Mouse (Mus musculus): ENCODE measurements around the gene Amhr2. TPM values are rescaled to one million over a fixed set of nuclear protein-coding genes. Genes with fewer than 3 reads are reported as not detected.

Gene Amhr2
- 1.8 and 2.1 TPM in 2 replicates for polyA plus RNA-seq (2015; fragmentation: Nextera tagmentation; extraction: Ambion mirVana)

DNA sequence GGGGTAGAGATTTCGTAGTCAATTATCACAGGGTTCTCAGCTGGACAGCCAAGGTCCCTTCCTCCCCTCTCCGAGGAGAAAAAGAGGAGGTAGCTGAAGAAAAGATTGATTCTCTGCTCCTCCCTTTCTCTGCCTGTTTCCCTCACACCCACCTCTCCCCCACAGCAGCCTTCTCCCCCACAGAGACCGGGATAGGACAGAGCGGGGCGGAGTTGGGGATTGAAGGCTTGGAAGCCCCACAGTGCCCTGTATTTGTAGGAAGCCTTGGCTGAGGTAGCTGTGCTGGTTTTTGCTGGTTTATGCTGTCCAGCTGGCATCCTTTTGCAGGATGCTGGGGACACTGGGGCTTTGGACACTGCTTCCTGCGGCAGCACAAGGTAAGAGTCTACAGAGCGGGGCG is at the start of gene Amhr2:
TSS of gene Amhr2 (plus strand) at position 222 of the 400 bp plus-strand sequence.
- no peak for DNase-seq (ENCODE audit: low spot score)

DNA sequence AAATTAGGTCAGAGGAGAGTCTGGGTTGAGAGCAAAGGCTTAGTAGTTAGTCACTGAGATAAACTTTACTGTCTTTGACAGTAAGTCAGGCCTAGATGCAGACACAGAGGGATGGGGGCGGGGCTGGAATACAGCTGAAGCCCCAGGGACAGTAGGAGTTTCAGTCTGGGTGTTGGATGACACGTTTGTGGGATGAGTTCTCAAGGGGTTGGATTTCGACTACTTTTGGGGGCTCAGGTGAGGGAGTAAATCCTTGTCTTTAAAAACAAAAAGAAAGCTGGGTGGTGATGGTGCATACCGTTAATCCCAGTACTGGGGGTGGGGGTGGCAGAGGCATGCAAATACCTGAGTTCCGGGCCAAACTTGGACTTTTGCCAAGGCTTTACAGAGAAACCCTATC is 46.5 kb upstream of the Amhr2 start:
- no peak for DNase-seq (ENCODE audit: low spot score)

DNA sequence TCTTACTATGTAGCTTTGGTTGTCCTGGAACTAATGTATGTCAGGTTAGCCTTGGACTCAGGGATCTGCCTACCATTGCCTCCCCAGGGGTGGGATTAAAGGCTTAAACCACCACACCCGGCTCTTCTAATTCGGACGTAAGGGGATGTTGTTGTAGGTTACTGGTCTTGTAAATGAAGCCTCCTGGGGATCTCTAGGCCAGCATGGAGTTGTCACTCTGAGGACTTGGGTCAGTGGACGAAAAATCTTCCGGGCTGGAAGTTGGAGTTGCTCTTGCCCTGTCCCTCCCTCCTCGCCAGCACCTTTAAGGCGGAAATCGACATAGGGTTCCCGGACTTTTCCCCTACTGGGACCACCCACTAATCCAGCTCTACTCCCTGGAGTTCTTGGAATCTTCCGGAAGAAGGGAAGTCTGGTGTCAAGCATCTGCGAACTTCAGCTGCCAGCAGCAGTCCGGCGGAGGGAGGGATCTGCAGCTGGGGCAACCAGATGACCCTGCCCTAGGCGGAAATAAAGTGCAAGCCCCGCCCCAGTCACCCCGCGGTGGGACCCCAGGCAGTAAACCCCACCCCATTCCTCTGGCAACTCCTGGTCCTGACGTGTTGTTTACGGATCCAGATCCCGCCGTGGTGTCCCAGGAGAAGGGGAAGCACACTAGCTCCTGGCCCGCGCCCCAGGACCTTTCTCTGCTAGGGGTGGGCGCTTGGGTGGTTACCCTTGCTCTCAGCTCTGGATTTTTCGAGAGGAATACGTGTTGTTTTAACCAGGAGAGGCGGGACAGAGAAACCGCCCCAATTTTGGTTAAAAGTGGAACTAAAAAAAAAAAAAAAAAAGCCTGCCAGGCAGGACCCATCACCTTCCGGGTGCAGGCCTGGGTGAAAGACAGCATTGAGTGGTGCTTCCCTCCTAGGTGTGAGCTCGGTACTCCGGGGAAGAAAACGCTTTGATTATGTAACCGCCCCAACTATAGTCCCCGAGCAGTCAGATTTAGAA is 45.6 kb upstream of the Amhr2 start:
- peak; percentile 67 for DNase-seq (ENCODE audit: low spot score)

DNA sequence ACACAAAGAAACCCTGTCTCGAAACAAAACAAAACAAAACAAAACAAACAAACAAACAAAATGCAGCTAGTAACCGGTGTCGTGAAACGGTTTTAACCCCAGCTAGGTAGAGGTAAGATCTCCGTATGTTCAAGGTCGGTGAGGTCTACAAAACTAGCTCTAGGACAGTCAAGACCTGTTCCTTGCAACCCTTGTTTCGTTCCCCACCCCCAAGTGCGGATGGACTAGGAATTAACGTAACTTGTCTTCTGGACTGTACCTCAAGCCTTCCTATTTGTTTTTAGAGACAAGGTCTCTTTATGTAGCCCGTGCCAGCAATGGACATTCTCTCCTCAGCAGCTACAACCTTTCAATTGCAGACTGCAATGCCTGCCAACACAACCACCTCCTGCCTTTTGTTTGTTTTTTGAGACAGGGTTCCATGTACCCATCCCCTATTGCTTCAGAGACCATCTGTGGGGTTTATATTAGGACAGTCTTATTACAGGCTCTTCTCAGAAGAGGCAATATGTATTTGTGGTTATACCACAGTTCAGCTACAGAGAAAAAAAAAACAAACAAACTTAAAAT is 44.6 kb upstream of the Amhr2 start:
- DNase-seq (ENCODE audit: low spot score): no peak

DNA sequence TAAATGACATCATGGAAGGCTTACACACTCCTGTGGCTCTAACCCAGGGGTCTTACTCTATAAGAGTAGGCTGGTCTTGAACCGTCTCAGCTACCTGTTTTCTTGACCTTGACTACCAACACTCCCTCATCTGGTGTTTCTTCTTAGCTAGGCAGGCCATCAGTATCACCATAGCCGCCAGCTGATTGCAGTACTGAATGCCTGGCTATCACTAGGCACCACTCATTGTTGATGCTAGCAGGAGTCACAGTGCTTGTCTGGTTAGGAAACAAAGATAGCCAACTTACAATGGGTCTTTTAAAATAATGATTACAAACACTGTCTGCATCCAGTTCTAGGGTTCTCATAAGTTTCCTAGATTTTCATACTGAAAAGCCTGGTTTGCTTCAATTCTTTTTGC is 43.9 kb upstream of the Amhr2 start:
- DNase-seq (ENCODE audit: low spot score): no peak

DNA sequence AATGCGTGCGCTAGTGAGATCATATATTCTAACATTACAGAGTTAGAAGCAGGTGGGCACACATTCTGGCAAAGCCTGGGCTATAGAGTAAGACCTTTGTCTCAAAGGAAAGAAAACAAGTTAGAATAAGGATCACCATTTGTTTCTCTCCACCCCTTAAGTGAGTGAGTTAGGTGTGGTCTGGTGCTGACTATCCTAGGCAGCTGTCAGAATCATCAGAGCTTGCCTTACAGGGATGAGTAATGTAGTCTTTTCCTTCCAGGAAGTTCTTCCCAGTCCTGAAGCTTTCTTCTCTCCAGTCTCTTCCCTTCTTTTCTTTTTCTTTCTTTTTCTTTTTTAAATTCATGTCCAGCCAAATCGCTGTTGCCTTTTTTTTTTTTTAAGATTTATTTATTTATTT is 43.0 kb upstream of the Amhr2 start:
- no peak for DNase-seq (ENCODE audit: low spot score)

DNA sequence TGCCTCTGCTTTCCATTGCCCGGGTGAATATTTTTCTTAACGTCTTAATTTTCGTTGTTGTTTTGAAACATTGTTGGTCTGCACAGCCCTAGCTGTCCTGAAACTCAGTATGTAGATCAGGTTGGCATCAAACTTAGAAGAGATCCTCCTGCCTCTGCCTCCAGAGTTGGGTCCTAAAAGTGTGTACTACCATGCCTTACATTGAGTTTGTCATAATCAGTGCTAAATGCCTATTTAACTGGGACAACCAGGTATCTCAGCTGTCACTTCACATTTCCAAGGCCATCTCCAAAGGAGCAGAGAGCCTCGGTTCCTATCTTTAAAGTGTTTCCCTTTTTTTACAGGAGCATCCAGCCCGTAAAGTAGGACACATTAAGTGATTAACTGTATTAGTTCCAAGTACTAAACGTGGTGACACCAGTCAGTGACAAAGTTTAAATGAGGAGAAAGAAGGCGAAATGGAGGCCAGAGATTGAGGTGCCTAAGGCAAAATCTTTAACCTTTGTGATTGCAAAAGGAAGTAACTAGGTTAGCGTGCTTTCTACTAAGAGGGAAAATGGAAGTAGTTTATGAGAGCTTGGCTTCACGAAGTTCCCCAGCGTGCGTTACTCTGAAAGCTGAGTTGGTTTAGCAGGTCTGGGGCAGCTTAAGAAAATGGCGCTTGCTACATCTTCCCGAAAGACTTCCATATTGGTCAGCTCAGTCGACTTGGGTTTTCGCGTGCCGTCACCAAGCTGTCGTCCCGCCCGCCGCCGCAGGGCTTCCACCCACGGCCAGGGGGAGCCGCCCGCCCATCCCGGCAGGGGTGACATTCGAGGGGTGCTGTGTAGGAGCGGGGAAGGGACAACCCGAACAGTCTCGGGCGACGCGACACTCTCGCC is 40.3 kb upstream of the Amhr2 start:
- DNase-seq (ENCODE audit: low spot score): no peak

DNA sequence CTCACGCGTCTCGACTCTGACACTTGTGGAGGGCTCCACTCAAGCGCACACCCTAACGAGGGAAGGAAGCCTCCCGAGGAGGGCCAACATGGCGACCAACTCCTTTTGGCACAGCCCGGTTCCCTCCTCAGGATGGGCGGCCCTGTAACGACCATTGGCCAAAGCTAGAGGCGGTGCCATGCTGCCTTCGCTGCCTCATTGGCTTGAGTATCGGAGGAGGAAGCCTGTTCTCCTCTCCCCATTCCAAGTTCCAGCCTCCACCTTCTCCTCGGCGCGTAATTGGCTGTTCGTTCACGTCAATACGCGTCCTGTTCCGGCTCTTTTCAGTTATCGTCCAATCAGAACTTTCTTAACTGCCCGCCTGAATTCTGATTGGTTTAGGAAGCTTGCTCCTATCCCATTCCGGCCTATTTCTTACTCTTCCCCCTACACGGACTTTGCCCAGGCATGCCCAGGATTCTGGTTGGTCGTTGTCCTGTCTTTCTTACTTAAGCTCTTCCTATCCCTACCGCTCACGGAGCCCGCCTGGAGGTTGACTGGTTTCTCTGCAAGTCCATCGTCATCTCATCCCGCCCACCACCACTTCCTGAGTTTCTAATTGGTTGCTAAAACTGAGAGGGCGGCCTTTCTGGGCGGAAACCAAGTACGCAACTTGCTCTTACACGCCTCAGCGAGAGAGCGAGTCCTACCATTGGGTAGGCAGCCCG is 39.5 kb upstream of the Amhr2 start, which contains the start of gene Sp1:
TSS of gene Sp1 (plus strand) at position 655 of the 707 bp plus-strand sequence.
- peak; percentile 100 for DNase-seq (ENCODE audit: low spot score)

DNA sequence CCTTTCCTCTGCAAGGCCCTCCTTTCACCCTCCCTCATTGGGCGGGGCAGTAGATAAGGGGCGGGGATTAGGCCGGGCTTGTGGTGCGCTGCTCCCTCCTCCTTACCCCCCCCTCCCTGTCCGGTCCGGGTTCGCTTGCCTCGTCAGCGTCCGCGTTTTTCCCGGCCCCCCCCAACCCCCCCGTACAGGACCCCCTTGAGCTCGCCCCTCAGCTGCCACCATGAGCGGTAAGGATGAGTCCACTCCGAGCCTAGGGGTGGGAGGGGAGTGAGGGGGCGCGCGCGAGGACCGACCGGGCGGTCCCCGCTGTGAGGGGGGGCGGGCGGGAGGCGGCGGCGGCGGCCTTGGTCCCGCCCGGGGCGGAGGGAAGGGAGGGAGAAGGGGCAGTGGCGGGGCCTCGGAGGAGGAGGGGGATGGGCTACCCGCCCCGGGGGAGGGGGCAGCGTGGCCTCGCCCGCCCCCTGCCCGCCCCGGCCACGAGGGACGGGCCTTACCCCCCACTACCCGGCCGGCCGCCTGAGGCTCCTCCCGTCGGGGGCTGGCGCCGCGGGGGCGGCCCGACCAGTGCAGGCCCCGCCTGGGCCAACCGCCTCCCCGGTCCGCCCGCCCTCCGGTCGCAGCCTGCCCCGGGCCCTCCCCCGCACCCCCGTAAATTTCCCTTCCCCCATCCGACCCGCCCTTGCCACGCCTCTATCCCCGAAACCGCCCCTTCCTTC is 38.8 kb upstream of the Amhr2 start:
- peak; percentile 67 for DNase-seq (ENCODE audit: low spot score)

DNA sequence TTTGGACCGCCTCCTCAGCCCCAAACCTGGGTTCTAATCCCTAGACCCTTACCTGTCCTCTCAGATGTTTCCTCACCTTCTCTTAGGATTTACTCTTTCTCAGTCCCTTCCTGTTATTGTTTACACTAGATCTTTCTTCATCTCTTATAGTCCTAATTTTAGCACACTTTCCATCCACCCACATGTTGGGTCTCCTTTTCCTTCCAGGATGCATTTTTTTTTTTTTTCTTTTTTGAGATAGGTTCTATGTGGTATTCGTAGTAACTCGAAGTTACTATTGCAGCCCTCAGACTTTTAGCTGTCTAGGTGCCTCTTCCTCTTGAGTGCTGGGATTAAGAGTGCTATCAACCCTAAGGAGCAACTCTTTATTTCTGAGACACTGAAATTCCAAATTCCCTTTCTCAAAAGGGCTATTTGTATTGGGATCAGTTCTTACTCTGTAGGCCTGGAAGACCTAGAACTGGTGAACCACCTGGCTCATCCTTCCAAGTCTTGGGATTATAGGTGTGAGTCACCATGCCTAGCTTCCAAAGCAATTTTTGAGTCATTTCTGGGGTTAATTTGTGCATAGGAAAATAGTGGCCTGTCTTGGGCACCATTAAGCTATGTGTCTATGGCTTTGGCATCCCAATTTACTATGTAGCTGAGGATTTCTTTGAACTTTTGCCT is 38.1 kb upstream of the Amhr2 start:
- no peak for DNase-seq (ENCODE audit: low spot score)

DNA sequence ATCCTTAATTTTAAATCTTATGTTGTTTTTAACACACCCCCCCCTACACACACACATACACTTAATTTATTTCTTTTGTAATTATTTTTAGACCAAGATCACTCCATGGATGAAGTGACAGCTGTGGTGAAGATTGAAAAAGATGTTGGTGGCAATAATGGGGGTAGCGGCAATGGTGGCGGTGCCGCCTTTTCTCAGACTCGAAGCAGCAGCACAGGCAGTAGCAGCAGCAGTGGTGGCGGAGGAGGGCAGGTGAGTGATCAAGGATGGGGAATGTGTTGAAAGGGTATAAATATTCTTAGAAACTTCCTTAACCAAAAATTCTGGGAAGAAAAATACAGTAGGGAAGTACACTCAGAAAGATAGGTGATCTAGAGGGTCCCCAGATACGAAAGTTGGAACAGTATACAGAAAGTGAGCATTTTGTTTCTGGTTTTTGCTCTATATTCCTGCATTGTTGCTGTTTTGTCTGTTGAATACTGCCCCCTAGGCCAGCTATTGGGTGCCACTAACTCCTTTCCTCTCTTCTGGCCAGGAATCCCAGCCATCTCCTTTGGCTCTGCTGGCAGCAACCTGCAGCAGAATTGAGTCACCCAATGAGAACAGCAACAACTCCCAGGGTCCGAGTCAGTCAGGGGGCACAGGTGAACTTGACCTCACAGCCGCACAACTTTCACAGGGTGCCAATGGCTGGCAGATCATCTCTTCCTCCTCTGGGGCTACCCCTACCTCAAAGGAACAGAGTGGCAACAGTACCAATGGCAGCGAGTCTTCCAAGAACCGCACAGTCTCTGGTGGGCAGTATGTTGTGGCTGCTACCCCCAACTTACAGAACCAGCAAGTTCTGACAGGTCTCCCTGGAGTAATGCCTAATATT is 37.2 kb upstream of the Amhr2 start:
- DNase-seq (ENCODE audit: low spot score): no peak

DNA sequence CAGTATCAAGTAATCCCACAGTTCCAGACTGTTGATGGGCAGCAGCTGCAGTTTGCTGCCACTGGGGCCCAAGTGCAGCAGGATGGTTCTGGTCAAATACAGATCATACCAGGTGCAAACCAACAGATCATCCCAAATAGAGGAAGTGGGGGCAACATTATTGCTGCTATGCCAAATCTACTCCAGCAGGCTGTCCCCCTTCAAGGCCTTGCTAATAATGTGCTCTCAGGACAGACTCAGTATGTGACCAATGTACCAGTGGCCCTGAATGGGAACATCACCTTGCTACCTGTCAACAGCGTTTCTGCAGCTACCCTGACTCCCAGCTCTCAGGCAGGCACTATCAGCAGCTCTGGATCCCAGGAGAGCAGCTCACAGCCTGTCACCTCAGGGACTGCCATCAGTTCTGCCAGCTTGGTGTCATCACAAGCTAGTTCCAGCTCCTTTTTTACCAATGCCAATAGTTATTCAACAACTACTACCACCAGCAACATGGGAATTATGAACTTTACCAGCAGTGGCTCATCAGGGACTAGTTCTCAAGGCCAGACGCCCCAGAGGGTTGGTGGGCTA is 36.5 kb upstream of the Amhr2 start:
- DNase-seq (ENCODE audit: low spot score): no peak

DNA sequence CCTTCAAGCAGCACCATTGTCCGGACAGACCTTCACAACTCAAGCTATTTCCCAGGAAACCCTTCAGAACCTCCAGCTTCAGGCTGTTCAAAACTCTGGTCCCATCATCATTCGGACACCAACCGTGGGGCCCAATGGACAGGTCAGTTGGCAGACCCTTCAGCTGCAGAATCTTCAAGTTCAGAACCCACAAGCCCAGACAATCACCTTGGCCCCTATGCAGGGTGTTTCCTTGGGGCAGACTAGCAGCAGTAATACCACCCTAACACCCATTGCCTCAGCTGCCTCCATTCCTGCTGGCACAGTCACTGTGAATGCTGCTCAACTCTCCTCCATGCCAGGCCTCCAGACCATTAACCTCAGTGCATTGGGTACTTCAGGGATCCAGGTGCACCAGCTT is 35.9 kb upstream of the Amhr2 start:
- DNase-seq (ENCODE audit: low spot score): no peak

DNA sequence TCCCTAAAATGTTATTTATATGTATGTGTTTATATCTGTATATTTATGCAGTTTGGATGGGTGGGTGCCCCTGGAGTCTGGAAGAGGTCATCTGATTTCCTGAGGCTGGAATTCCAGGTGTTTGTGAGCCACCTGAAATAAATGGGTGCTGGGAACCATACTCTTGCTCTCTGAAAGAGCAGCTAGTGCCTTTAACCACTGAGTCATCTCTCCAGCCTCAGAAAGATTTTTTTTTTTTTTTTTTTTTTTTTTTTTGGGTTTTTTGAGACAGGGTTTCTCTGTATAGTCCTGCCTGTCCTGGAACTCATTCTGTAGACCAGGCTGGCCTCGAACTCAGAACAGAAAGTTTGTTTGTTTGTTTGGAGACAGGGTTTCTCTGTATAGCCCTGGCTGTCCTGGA is 34.1 kb upstream of the Amhr2 start:
- DNase-seq (ENCODE audit: low spot score): no peak

DNA sequence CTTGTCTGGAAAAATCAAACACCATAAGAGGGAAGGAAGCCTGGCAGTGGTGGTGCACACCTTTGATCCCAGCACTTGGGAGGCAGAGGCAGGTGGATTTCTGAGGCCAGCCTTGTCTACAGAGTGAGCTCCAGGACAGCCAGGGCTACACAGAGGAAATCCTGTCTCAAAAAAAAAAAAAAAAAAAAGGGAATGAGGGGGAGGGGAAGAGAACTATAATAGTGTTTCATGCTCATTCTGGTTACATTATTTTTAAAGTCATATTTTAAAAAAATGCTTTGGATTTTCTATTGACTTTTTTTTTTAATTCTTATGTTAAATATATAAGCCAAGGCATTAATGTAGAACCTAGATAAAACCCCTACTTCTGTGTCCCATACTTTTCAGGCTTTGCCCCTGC is 31.5 kb upstream of the Amhr2 start:
- no peak for DNase-seq (ENCODE audit: low spot score)

DNA sequence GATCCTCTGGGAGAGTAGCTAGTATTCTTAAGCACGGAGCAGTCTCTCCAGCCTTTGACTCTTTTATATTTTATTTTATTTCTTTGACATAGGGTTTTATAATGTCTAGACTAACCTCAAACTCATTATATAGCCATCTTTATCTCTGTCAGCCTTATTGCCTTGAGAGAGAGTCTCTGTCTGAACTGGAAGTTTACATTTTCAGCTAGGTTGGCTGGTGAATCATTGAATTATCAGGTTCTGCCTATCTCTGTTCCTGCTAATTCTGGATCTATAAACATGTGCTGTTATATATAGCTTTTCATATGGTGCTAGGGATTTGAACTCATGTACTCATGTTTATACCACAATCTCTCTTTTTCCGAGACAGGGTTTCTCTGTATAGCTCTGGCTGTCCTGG is 27.6 kb upstream of the Amhr2 start:
- DNase-seq (ENCODE audit: low spot score): no peak

DNA sequence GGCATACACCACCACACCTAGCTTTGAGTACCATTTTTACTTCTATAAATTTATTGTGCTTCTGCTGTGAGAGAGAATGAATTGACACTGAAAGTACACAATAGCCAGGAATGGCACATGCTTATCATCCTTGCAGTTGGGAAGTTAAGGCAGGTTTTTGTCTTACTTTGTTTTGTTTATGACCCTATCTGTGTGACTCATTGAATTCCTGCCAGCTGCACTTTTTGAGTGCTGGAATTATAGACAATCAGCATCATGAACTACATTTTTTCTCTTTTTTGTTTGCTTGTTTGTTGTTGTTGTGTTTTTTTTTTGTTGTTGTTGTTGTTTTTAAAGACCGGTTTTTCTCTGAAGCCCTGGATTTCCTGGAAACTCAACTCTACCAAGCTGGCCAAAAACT is 24.2 kb upstream of the Amhr2 start:
- DNase-seq (ENCODE audit: low spot score): no peak

DNA sequence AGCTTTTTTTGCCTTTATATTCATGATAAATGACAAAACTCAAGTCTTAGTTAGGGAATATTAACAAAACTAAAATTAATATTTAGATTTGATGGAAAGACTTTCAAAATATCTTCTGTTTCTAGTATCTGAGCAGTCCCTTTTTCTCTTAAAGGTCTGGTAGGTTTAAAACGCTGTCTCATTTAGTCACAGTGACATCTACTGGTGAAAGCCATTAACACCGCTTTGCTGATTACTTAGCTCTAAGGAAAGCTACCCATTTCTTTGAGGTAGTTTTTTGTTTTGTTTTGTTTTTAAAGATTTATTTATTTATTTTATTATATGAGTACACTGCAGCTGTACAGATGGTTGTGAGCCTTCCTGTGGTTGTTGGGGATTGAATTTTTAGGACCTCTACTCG is 23.7 kb upstream of the Amhr2 start:
- DNase-seq (ENCODE audit: low spot score): peak; percentile 71
